In genomic region chr4:110264345-110264943, GRCm38 (mm10) we compare ENCODE assay signal across 32 mouse cellular contexts.
DNase-seq lines count a peak whose midpoint lies in the region; ATAC-seq and TF ChIP-seq lines count a peak whose summit lies in the region.
"Had no signal": no experiment of that assay in that cellular context is flagged by ENCODE, and none has a peak within 500 bp of the region (broad histone marks: within the 10 kb centered on the region; RNA-seq: fewer than 3 reads in every experiment).

No protein-coding gene starts in this region.

- H3K9ac ChIP-seq in forebrain, embryonic 13.5 days: no peak overlapping the region
- no peak overlapping the region for H3K9ac ChIP-seq in forebrain, embryonic 11.5 days (ENCODE audit: low read length)
- H3K9ac ChIP-seq in kidney, postnatal 0 days (ENCODE audit: low read depth, low read length): no peak overlapping the region
- no peak overlapping the region for H3K9ac ChIP-seq in forebrain, embryonic 15.5 days (replicated peaks)
- H3K9ac ChIP-seq: intestine, embryonic 15.5 days; kidney, embryonic 15.5 days; limb, embryonic 12.5 days; liver, embryonic 15.5 days; lung, embryonic 14.5 days; stomach, embryonic 15.5 days had no signal

- H3K27ac ChIP-seq in forebrain, embryonic 13.5 days: peak overlapping the region; percentile 35
- no peak overlapping the region for H3K27ac ChIP-seq in forebrain, embryonic 11.5 days (ENCODE audit: low read depth, low read length)
- no peak overlapping the region for H3K27ac ChIP-seq in kidney, postnatal 0 days
- peak overlapping the region; percentile 48 for H3K27ac ChIP-seq in forebrain, embryonic 15.5 days (replicated peaks)
- no peak overlapping the region for H3K27ac ChIP-seq in heart, embryonic 10.5 days
- H3K27ac ChIP-seq: gastrocnemius, adult 2 months; heart, adult 2 months; hindbrain, postnatal 0 days; intestine, embryonic 15.5 days; kidney, embryonic 15.5 days; left cerebral cortex, adult 2 months; limb, embryonic 12.5 days; liver, embryonic 15.5 days; midbrain, embryonic 10.5 days; stomach, embryonic 15.5 days had no signal

- no peaks in the 10 kb centered on the region for H3K27me3 ChIP-seq in forebrain, embryonic 13.5 days
- H3K27me3 ChIP-seq in forebrain, embryonic 11.5 days (ENCODE audit: control insufficient read depth, insufficient read depth, low read length): no peaks in the 10 kb centered on the region
- no peaks in the 10 kb centered on the region for H3K27me3 ChIP-seq in kidney, postnatal 0 days (ENCODE audit: insufficient read depth, low read length)
- H3K27me3 ChIP-seq in forebrain, embryonic 15.5 days: no peaks in the 10 kb centered on the region
- H3K27me3 ChIP-seq in heart, embryonic 10.5 days (ENCODE audit: insufficient read depth, poor library complexity, severe bottlenecking): no peaks in the 10 kb centered on the region
- H3K27me3 ChIP-seq: intestine, embryonic 15.5 days; kidney, embryonic 15.5 days; limb, embryonic 12.5 days; liver, embryonic 15.5 days; Patski; stomach, embryonic 15.5 days had no signal

- 0 out of 2 replicates have a peak overlapping the region, but pooled peaks have one; percentile 1 for H3K4me2 ChIP-seq in forebrain, embryonic 13.5 days
- H3K4me2 ChIP-seq in forebrain, embryonic 11.5 days (ENCODE audit: low read depth, low read length, severe bottlenecking): no peak overlapping the region
- H3K4me2 ChIP-seq in kidney, postnatal 0 days (ENCODE audit: low read length): no peak overlapping the region
- peak overlapping the region; percentile 20 for H3K4me2 ChIP-seq in forebrain, embryonic 15.5 days (replicated peaks)
- H3K4me2 ChIP-seq: intestine, embryonic 15.5 days; kidney, embryonic 15.5 days; limb, embryonic 12.5 days; liver, embryonic 15.5 days; lung, embryonic 14.5 days; stomach, embryonic 15.5 days had no signal

- peak; percentile 76 for ATAC-seq in forebrain, embryonic 13.5 days
- ATAC-seq in forebrain, embryonic 11.5 days (replicated peaks; ENCODE audit: low FRiP score): no peak
- no peak for ATAC-seq in kidney, postnatal 0 days (replicated peaks; ENCODE audit: low FRiP score, low read depth)
- ATAC-seq in forebrain, embryonic 15.5 days (replicated peaks): peak; percentile 64
- ATAC-seq: hindbrain, postnatal 0 days; intestine, embryonic 15.5 days; midbrain, embryonic 16.5 days; Patski had no signal

- 50% methylated on average over 8 of the region's 8 CpGs for WGBS in forebrain, embryonic 13.5 days
- 69% methylated on average over 8 of the region's 8 CpGs for WGBS in forebrain, embryonic 11.5 days
- 35% methylated on average over 8 of the region's 8 CpGs for WGBS in kidney, postnatal 0 days
- 32% methylated on average over 8 of the region's 8 CpGs for WGBS in forebrain, embryonic 15.5 days
- 82% methylated on average over 8 of the region's 8 CpGs for WGBS in heart, embryonic 10.5 days

- H3K4me3 ChIP-seq in forebrain, embryonic 13.5 days: no peak overlapping the region
- H3K4me3 ChIP-seq in forebrain, embryonic 11.5 days (ENCODE audit: low read depth, low read length): no peak overlapping the region
- H3K4me3 ChIP-seq in kidney, postnatal 0 days (replicated peaks; ENCODE audit: low read depth, low read length): no peak overlapping the region
- H3K4me3 ChIP-seq in forebrain, embryonic 15.5 days: no peak overlapping the region
- no peak overlapping the region for H3K4me3 ChIP-seq in heart, embryonic 10.5 days
- H3K4me3 ChIP-seq: erythroblast, embryonic 14.5 days; gastrocnemius, adult 2 months; heart, adult 2 months; intestine, embryonic 15.5 days; kidney, embryonic 15.5 days; left cerebral cortex, adult 2 months; limb, embryonic 12.5 days; liver, embryonic 15.5 days; midbrain, embryonic 10.5 days; myocyte; stomach, embryonic 15.5 days had no signal

- peaks cover 10% of the 10 kb centered on the region; the same call in 1 of the 2 replicates for H3K36me3 ChIP-seq in forebrain, embryonic 13.5 days (ENCODE audit: poor library complexity, severe bottlenecking)
- no peaks in the 10 kb centered on the region for H3K36me3 ChIP-seq in forebrain, embryonic 11.5 days (ENCODE audit: control insufficient read depth, insufficient read depth, low read length)
- no peaks in the 10 kb centered on the region for H3K36me3 ChIP-seq in kidney, postnatal 0 days (ENCODE audit: insufficient read depth, low read length)
- no peaks in the 10 kb centered on the region for H3K36me3 ChIP-seq in forebrain, embryonic 15.5 days
- no peaks in the 10 kb centered on the region for H3K36me3 ChIP-seq in heart, embryonic 10.5 days
- H3K36me3 ChIP-seq: intestine, embryonic 15.5 days; kidney, embryonic 15.5 days; limb, embryonic 12.5 days; liver, embryonic 15.5 days; stomach, embryonic 15.5 days had no signal

- no peaks in the 10 kb centered on the region for H3K9me3 ChIP-seq in forebrain, embryonic 13.5 days (replicated peaks)
- H3K9me3 ChIP-seq in forebrain, embryonic 11.5 days (ENCODE audit: control insufficient read depth, low read length): no peaks in the 10 kb centered on the region
- no peaks in the 10 kb centered on the region for H3K9me3 ChIP-seq in kidney, postnatal 0 days (replicated peaks; ENCODE audit: low read length)
- no peaks in the 10 kb centered on the region for H3K9me3 ChIP-seq in forebrain, embryonic 15.5 days
- no peaks in the 10 kb centered on the region for H3K9me3 ChIP-seq in heart, embryonic 10.5 days
- H3K9me3 ChIP-seq: intestine, embryonic 15.5 days; kidney, embryonic 15.5 days; limb, embryonic 12.5 days; liver, embryonic 15.5 days; midbrain, embryonic 10.5 days; stomach, embryonic 15.5 days had no signal

- no peak for TF ChIP-seq CTCF in kidney, postnatal 0 days (IDR thresholded peaks at IDR 0.05; ENCODE audit: low read depth)

- H3K4me1 ChIP-seq in forebrain, embryonic 13.5 days: peaks cover 28% of the 10 kb centered on the region
- no peaks in the 10 kb centered on the region; the same call in 1 of the 2 replicates for H3K4me1 ChIP-seq in forebrain, embryonic 11.5 days (replicated peaks; ENCODE audit: control insufficient read depth, insufficient read depth, low read length)
- no peaks in the 10 kb centered on the region for H3K4me1 ChIP-seq in kidney, postnatal 0 days (replicated peaks; ENCODE audit: insufficient read depth, low read length)
- peaks cover 34% of the 10 kb centered on the region for H3K4me1 ChIP-seq in forebrain, embryonic 15.5 days
- peaks cover 12% of the 10 kb centered on the region; the same call in 1 of the 2 replicates for H3K4me1 ChIP-seq in heart, embryonic 10.5 days
- H3K4me1 ChIP-seq: intestine, embryonic 15.5 days; kidney, embryonic 15.5 days; limb, embryonic 12.5 days; liver, embryonic 15.5 days; stomach, embryonic 15.5 days had no signal

- DNase-seq in forebrain, embryonic 11.5 days (ENCODE audit: low spot score): no peak
- DNase-seq in kidney, postnatal 0 days (ENCODE audit: low spot score): peak; percentile 28
- DNase-seq in kidney, adult 8-10 months: no peak
- peak; percentile 41 for DNase-seq in brain, adult 2 months (ENCODE audit: low read depth, low spot score)
- no peak for DNase-seq in heart, embryonic 10.5 days (ENCODE audit: low spot score)
- DNase-seq in heart, adult 9 months (ENCODE audit: low spot score in 2 of 2): no peak
- DNase-seq: adrenal gland, postnatal 10 days; cerebellum, adult 2 months; cerebellum, postnatal 14 days; gastrocnemius, adult 2 months; gastrocnemius, postnatal 36 days; heart, adult 2 months; heart, postnatal 14 days; kidney, postnatal 4 days; lung, embryonic 14.5 days; lung, postnatal 14 days; retina, postnatal 1 day; right cerebral cortex, postnatal 25 days had no signal

Comparison
In these comparisons a context has a peak if more than half of its experiments do, and no peak if none do; other contexts are left out.
1. ATAC-seq: peak in forebrain, embryonic 13.5 days (single experiment) and forebrain, embryonic 15.5 days (single experiment); none in forebrain, embryonic 11.5 days (single experiment) and kidney, postnatal 0 days (single experiment).
2. H3K27ac ChIP-seq: peak in forebrain, embryonic 13.5 days (single experiment) and forebrain, embryonic 15.5 days (single experiment); none in forebrain, embryonic 11.5 days (single experiment), kidney, postnatal 0 days (single experiment) and heart, embryonic 10.5 days (single experiment).
3. H3K4me2 ChIP-seq: peak in forebrain, embryonic 13.5 days (single experiment) and forebrain, embryonic 15.5 days (single experiment); none in forebrain, embryonic 11.5 days (single experiment) and kidney, postnatal 0 days (single experiment).
4. DNase-seq: peak in kidney, postnatal 0 days (single experiment) and brain, adult 2 months (single experiment); none in forebrain, embryonic 11.5 days (single experiment), kidney, adult 8-10 months (0 of 2), heart, embryonic 10.5 days (single experiment) and heart, adult 9 months (0 of 2).